Mouse (Mus musculus) lung, postnatal 0 days (tissue): ENCODE data around the gene Them7. TPM values are rescaled to one million over a fixed set of nuclear protein-coding genes. Genes with fewer than 3 reads are reported as not detected.

Source experiments
- ATAC-seq: fragments of 200-750 bp; cut with Nextera tagmentation; 2 replicates; pipeline ENCODE4 v1.8.0; 2017; ENCODE audit warnings: moderate library complexity
- DNase-seq: peaks from one replicate; pipeline ENCODE4 v3.0.0-alpha.2; 2016; ENCODE audit warnings: low spot score
- H3K27ac ChIP-seq: fragments of 300-500 bp; sonication (generic); 2 replicates; pipeline ENCODE4 v1.5.1; 2014; ENCODE audit warnings: antibody characterized with exemption, mild to moderate bottlenecking, low read length, mixed read lengths
- H3K27me3 ChIP-seq: fragments of 300-500 bp; sonication (generic); replicated peaks from 2 replicates; pipeline ENCODE4 v1.6.1; 2014; ENCODE audit warnings: low read length, mixed read lengths; ENCODE audit not compliant: insufficient read depth
- H3K36me3 ChIP-seq: fragments of 300-500 bp; sonication (generic); 2 replicates; pipeline ENCODE4 v1.6.1; 2014; ENCODE audit warnings: low read length, mixed read lengths; ENCODE audit not compliant: insufficient read depth
- H3K4me1 ChIP-seq: fragments of 300-500 bp; sonication (generic); 2 replicates; pipeline ENCODE4 v1.6.1; 2014; ENCODE audit warnings: antibody characterized with exemption, low read depth, low read length, mixed read lengths; ENCODE audit not compliant: insufficient read depth
- H3K4me2 ChIP-seq: fragments of 300-500 bp; sonication (generic); replicated peaks from 2 replicates; pipeline ENCODE4 v1.6.1; 2014; ENCODE audit warnings: low read depth, mild to moderate bottlenecking, low read length, moderate library complexity, mixed read lengths
- H3K4me3 ChIP-seq: fragments of 300-500 bp; sonication (generic); 2 replicates; pipeline ENCODE4 v1.5.1; 2014; ENCODE audit warnings: low read depth, low read length
- H3K9ac ChIP-seq: fragments of 300-500 bp; sonication (generic); replicated peaks from 2 replicates; pipeline ENCODE4 v1.6.1; 2014; ENCODE audit warnings: low read depth, mild to moderate bottlenecking
- H3K9me3 ChIP-seq: fragments of 300-500 bp; sonication (generic); 2 replicates; pipeline ENCODE4 v1.6.1; 2016; ENCODE audit warnings: low read length, mixed read lengths
- CTCF ChIP-seq: IDR thresholded peaks from 2 replicates; pipeline ENCODE4 v1.5.1; 2016; ENCODE audit warnings: antibody characterized with exemption, mild to moderate bottlenecking
- EP300 ChIP-seq: IDR thresholded peaks from 2 replicates; pipeline ENCODE4 v1.6.1; 2016; ENCODE audit warnings: antibody characterized with exemption, mild to moderate bottlenecking, control low read depth
- WGBS: fragments of 180-500 bp; shearing (Covaris S2); extraction: QIAGEN DNeasy Blood & Tissue Kit; methylation state at CpG from one replicate; pipeline ENCODE4 v1.1.7; 2014; 5-methylcytosine and 5-hydroxymethylcytosine counted together
- polyA plus RNA-seq: library from polyadenylated mRNA; unstranded; fragments of >200 nt; fragmentation: Nextera tagmentation; extraction: Ambion mirVana; gene quantifications from 2 replicates; pipeline ENCODE4 v1.2.1, GENCODE M21; 2015

The Them7 gene
- polyA plus RNA-seq, 1 experiment from 2014 or later, result not detected

DNA sequence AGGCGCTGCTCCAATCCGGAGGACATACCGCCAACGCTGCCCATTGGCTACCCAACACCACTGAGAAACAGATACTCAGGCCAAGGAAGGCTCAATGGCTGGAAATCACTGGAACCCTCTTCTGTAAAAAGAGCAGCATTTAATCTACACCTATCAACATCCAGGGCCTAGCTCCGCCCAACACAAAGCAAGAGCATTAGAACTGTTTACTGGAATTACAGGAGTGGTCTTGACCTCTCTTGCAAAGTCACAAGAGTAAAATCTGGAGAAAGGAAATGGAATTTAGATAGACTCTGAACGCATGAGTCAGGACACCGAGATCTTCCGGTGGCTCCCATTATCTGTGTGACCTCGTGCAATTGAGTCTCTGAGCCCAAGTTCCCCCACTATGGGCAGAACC, 171.9 kb downstream of the Them7 start:
- DNase-seq (no peak), ATAC-seq (no peak)
- TF ChIP-seq EP300 (no peak), CTCF (no peak)
- WGBS, result 92% methylated on average over 9 of the region's 9 CpGs
- Histone ChIP-seq H3K27ac (no peak overlapping the region), H3K27me3 (no peaks in the 10 kb centered on the region), H3K4me1 (peaks cover 5% of the 10 kb centered on the region; the same call in 1 of the 2 replicates), H3K4me2 (no peak overlapping the region), H3K9me3 (no peaks in the 10 kb centered on the region), H3K4me3 (no peak overlapping the region), H3K9ac (no peak overlapping the region), H3K36me3 (no peaks in the 10 kb centered on the region)

DNA sequence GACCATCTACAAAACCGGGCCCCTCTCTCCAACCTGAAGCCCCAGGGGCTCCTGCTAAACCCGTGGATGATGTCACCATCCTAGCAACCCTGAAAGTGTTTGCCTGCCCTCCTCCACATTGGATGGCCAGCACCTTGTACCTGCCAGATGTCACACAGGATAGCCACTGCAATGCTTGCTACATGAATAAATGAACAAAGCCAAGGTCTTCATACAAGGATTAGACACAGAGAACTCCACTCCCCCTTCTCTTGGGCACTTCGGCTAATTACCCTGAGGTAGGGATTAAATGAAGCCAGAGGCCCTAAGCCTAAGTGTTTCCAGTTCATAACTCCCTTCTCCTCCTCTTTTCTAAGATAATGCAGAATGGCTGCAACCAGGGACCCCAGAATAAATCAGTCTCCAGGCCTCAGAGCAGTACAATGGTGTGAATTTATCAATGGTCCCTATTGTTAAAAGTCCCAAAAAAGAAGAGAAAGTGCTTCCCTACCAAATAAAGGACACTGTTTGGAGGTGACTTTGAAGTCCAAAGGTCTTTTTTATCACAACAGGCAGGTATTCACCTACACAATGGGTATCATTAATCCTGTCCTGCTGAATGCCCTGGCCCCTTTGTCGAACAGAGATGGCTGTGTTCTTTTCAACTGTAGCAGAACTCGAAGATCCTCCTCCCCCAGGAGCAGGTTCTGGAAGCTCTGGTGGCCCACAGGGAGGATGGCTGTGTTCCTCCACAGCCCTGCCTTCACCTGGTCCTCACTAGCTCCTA, 173.5 kb downstream of the Them7 start:
- Histone ChIP-seq H3K4me1 (peaks cover 5% of the 10 kb centered on the region; the same call in 1 of the 2 replicates), H3K27me3 (no peaks in the 10 kb centered on the region), H3K36me3 (no peaks in the 10 kb centered on the region), H3K27ac (no peak overlapping the region), H3K9ac (no peak overlapping the region), H3K4me2 (peak overlapping the region; percentile 83), H3K9me3 (no peaks in the 10 kb centered on the region), H3K4me3 (peak overlapping the region; percentile 85; the same call in 1 of the 2 replicates)
- ATAC-seq (no peak), DNase-seq (no peak)
- 39% methylated on average over 5 of the region's 5 CpGs for WGBS
- TF ChIP-seq CTCF, result no peak
- TF ChIP-seq EP300, result no peak

DNA sequence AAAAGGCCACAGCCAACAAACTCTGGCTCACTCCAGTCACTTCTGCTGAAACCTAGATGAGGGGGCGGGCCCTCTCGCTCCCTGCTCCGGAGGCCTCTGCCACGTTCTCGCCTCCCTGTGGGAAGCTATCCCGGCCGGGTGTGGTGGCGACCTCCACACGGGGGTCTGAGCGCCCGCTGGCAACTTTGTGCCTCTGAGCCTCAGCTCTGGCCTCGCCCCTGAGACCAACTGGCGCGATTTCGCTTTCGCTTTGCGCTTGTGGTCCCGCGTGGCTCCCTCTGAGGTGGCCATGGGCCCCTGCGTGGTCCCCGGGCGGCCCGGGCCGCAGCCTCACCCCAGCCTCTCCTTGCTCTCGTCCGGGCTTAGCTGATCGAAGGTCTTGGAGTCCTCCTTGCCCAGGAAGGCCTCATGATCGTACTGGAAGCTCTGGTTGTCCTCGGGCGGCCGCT, 174.5 kb downstream of the Them7 start:
- no peaks in the 10 kb centered on the region for H3K9me3 ChIP-seq
- TF ChIP-seq EP300, result no peak
- TF ChIP-seq CTCF, result no peak
- H3K9ac ChIP-seq, result peak overlapping the region; percentile 69
- H3K36me3 ChIP-seq, result no peaks in the 10 kb centered on the region
- DNase-seq, result peak; percentile 72
- peak overlapping the region; percentile 83 for H3K4me2 ChIP-seq
- peaks cover 5% of the 10 kb centered on the region; the same call in 1 of the 2 replicates for H3K4me1 ChIP-seq
- no peaks in the 10 kb centered on the region for H3K27me3 ChIP-seq
- H3K4me3 ChIP-seq, result peak overlapping the region; percentile 85
- WGBS, result under 1% methylated on average over 31 of the region's 31 CpGs
- ATAC-seq, result peak; percentile 60
- peak overlapping the region; percentile 84 for H3K27ac ChIP-seq

DNA sequence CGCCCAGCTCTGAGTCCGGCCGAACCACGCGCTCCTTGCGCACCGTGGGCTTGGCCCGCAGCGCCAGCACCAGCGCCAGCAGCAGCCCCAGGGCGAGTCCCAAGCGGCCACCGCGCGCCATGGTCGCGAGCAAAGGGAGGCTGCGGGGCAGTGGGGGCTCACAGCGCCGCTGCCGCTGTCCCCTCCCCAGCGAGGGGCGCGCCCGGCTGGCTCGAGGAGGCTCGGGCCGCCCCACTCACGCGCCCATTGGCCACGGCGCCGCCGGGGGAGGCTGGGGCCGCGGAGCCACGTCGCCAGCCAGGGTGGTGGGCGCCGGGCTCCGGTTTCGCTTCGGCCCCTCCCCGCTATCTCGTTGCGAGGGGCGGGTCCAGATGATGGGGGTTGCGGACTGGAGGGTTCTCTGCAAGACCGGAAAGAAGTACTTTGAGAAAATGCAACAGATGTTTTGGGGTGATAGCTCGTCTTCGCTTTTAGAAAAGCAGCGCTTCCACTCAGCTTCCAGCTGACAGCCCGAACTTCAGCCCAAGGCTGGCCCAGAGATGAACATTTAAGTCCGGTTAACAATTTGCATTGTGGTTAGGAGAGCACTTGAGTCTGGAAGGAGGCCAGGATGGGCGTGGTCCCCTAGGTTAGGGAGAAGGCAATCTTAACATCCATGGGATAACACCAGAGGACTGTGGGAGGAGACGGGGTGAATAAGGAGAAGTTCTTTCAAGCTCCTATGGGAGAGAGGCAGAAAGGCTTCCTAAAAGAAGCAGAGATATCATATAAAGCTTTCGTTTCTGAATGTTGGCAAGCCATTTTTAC, 175.2 kb downstream of the Them7 start, which contains the start of gene Rcn1:
Gene Rcn1, minus strand, starts transcription at position 235 of the 807 bp plus-strand sequence.
- peak; percentile 47; the same call in 1 of the 2 replicates for TF ChIP-seq EP300
- peak; percentile 18; the same call in 1 of the 2 replicates for TF ChIP-seq CTCF
- Histone ChIP-seq H3K4me1 (peaks cover 5% of the 10 kb centered on the region; the same call in 1 of the 2 replicates), H3K27ac (peak within 1 kb of the TSS; percentile 84), H3K9ac (peak within 1 kb of the TSS; percentile 69), H3K4me3 (peak within 1 kb of the TSS; percentile 85), H3K36me3 (no peaks in the 10 kb centered on the region), H3K27me3 (no peaks in the 10 kb centered on the region), H3K4me2 (peak within 1 kb of the TSS; percentile 83), H3K9me3 (no peaks in the 10 kb centered on the region)
- DNase-seq (peak; percentile 89), ATAC-seq (peak; percentile 92)
- under 1% methylated on average over 56 of the region's 57 CpGs for WGBS

DNA sequence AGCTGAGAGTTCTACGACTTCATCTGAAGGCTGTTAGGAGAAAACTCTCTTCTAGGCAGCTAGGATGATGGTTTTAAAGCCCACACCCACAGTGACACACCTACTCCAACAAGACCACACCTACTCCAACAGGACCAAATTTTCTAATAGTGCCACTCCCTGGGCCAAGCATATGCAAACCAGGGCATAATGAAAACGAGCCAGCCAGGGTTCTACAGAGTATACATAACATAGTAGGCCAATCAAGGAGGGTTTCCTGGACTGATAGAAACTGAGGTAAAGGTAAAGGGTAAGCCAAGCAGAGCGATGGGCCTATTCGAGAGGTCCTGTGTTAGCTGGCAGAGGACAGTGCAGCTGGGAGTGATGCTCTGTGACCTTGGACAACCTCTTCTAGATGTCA, 176.4 kb downstream of the Them7 start:
- WGBS, result 78% methylated on average over 4 of the region's 4 CpGs
- Histone ChIP-seq H3K27me3 (no peaks in the 10 kb centered on the region), H3K9ac (no peak overlapping the region), H3K4me1 (peaks cover 5% of the 10 kb centered on the region; the same call in 1 of the 2 replicates), H3K36me3 (no peaks in the 10 kb centered on the region), H3K4me2 (no peak overlapping the region), H3K9me3 (no peaks in the 10 kb centered on the region), H3K4me3 (no peak overlapping the region), H3K27ac (no peak overlapping the region)
- ATAC-seq (no peak), DNase-seq (no peak)
- TF ChIP-seq EP300 (no peak), CTCF (no peak)

DNA sequence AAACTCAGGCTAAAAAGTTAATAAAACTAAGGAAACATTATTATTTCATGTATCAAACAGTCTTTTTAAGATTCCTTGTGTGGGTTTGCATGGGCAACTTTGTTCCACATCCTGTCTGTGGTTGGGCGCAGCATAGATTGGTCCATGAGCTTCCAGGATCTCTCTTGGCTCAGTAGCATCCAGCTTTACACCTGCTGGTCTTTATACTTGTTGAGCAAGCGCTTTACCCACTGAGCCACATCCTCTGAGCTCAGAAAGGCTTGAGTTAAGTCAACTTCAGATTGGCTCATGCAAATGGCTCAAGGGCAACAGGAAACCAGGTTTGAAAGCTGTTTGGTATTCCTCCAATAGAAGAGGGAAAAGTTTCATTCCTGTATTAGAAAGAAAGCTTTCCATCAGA, 178.1 kb downstream of the Them7 start:
- Histone ChIP-seq H3K27ac (no peak overlapping the region), H3K4me3 (no peak overlapping the region), H3K27me3 (no peaks in the 10 kb centered on the region), H3K9ac (no peak overlapping the region), H3K9me3 (no peaks in the 10 kb centered on the region), H3K4me1 (peaks cover 5% of the 10 kb centered on the region; the same call in 1 of the 2 replicates), H3K4me2 (no peak overlapping the region), H3K36me3 (no peaks in the 10 kb centered on the region)
- no peak for DNase-seq
- ATAC-seq, result no peak
- 84% methylated on average over 2 of the region's 2 CpGs for WGBS
- no peak for TF ChIP-seq EP300
- TF ChIP-seq CTCF, result no peak
